Mouse (Mus musculus) stomach, embryonic 16.5 days (tissue): ENCODE data around the gene Fbxw9. TPM values are rescaled to one million over a fixed set of nuclear protein-coding genes. Genes with fewer than 3 reads are reported as not detected.

Experiments
- ATAC-seq: fragments of 200-750 bp; cut with Nextera tagmentation; 2 replicates; pipeline ENCODE4 v1.8.0; 2017; ENCODE audit warnings: moderate number of reproducible peaks, moderate TSS enrichment; ENCODE audit not compliant: insufficient read depth, low FRiP score
- H3K27ac ChIP-seq: fragments of 300-500 bp; sonication (generic); 2 replicates; pipeline ENCODE4 v1.5.1; 2014; ENCODE audit warnings: low read length
- H3K27me3 ChIP-seq: fragments of 300-500 bp; sonication (generic); 2 replicates; pipeline ENCODE4 v1.6.1; 2014; ENCODE audit warnings: low read length, control low read depth, mixed read lengths; ENCODE audit not compliant: control insufficient read depth, insufficient read depth
- H3K36me3 ChIP-seq: fragments of 300-500 bp; sonication (generic); 2 replicates; pipeline ENCODE4 v1.6.1; 2014; ENCODE audit warnings: low read length; ENCODE audit not compliant: control insufficient read depth, insufficient read depth
- H3K4me1 ChIP-seq: fragments of 300-500 bp; sonication (generic); 2 replicates; pipeline ENCODE4 v1.6.1; 2014; ENCODE audit warnings: low read length, control low read depth, mixed read lengths; ENCODE audit not compliant: control insufficient read depth, insufficient read depth
- H3K4me2 ChIP-seq: fragments of 300-500 bp; sonication (generic); 2 replicates; pipeline ENCODE4 v1.6.1; 2014; ENCODE audit warnings: low read depth, low read length, mixed read lengths
- H3K4me3 ChIP-seq: fragments of 300-500 bp; sonication (generic); replicated peaks from 2 replicates; pipeline ENCODE4 v1.5.1; 2014; ENCODE audit warnings: mild to moderate bottlenecking, low read length
- H3K9ac ChIP-seq: fragments of 300-500 bp; sonication (generic); 2 replicates; pipeline ENCODE4 v1.6.1; 2014; ENCODE audit warnings: low read length
- H3K9me3 ChIP-seq: fragments of 300-500 bp; sonication (generic); replicated peaks from 2 replicates; pipeline ENCODE4 v1.6.1; 2016; ENCODE audit warnings: low read length, control low read depth; ENCODE audit not compliant: control insufficient read depth
- WGBS: fragments of 180-500 bp; shearing (Covaris S2); extraction: QIAGEN DNeasy Blood & Tissue Kit; methylation state at CpG from one replicate; pipeline ENCODE4 v1.1.7; 2014; 5-methylcytosine and 5-hydroxymethylcytosine counted together
- polyA plus RNA-seq: library from polyadenylated mRNA; unstranded; fragments of >200 nt; fragmentation: Nextera tagmentation; extraction: Ambion mirVana; gene quantifications from 2 replicates; pipeline ENCODE4 v1.2.1, GENCODE M21; 2015

Gene Fbxw9
- polyA plus RNA-seq, 1 experiment from 2014 or later = 28.1 TPM

GRCm38 (mm10) chr8:85086238-85086637 is 26.4 kb downstream of the Fbxw9 start:
- WGBS = 84% methylated on average over 3 of the region's 3 CpGs

GRCm38 (mm10) chr8:85088771-85089170 is 28.9 kb downstream of the Fbxw9 start:
- H3K9me3 ChIP-seq = no peaks in the 10 kb centered on the region
- peaks cover 6% of the 10 kb centered on the region; the same call in 1 of the 2 replicates for H3K4me1 ChIP-seq
- 76% methylated on average over 2 of the region's 2 CpGs for WGBS
- ATAC-seq = no peak
- peaks cover 16% of the 10 kb centered on the region; the same call in 1 of the 2 replicates for H3K36me3 ChIP-seq
- no peaks in the 10 kb centered on the region for H3K27me3 ChIP-seq
- H3K27ac ChIP-seq = no peak overlapping the region
- no peak overlapping the region for H3K9ac ChIP-seq
- no peak overlapping the region for H3K4me3 ChIP-seq
- no peak overlapping the region for H3K4me2 ChIP-seq

More at GRCm38 (mm10) chr8:85086238-85086637, 26.4 kb downstream of the Fbxw9 start:
- Histone ChIP-seq H3K9ac (no peak overlapping the region), H3K27me3 (no peaks in the 10 kb centered on the region), H3K4me2 (no peak overlapping the region), H3K4me3 (no peak overlapping the region), H3K9me3 (no peaks in the 10 kb centered on the region), H3K4me1 (peaks cover 17% of the 10 kb centered on the region), H3K36me3 (peaks cover 10% of the 10 kb centered on the region; the same call in 1 of the 2 replicates), H3K27ac (no peak overlapping the region)
- ATAC-seq = no peak

- Histone ChIP-seq H3K4me1 (no peaks in the 10 kb centered on the region), H3K27me3 (no peaks in the 10 kb centered on the region), H3K4me3 (no peak overlapping the region), H3K4me2 (no peak overlapping the region), H3K9ac (no peak overlapping the region), H3K9me3 (no peaks in the 10 kb centered on the region), H3K27ac (no peak overlapping the region), H3K36me3 (peaks cover 16% of the 10 kb centered on the region; the same call in 1 of the 2 replicates)
- ATAC-seq = no peak
- 82% methylated on average over 11 of the region's 11 CpGs for WGBS
Observed at GRCm38 (mm10) chr8:85090856-85091255, 31.0 kb downstream of the Fbxw9 start.

- 39% methylated on average over 21 of the region's 21 CpGs for WGBS
- no peaks in the 10 kb centered on the region for H3K27me3 ChIP-seq
- no peak overlapping the region for H3K4me2 ChIP-seq
- H3K4me1 ChIP-seq = no peaks in the 10 kb centered on the region
- ATAC-seq = no peak
- no peak overlapping the region for H3K27ac ChIP-seq
- H3K9me3 ChIP-seq = no peaks in the 10 kb centered on the region
- peaks cover 19% of the 10 kb centered on the region; the same call in 1 of the 2 replicates for H3K36me3 ChIP-seq
- no peak overlapping the region for H3K4me3 ChIP-seq
- no peak overlapping the region for H3K9ac ChIP-seq
Observed at GRCm38 (mm10) chr8:85091526-85092090, 31.8 kb downstream of the Fbxw9 start.

- no peak overlapping the region for H3K4me2 ChIP-seq
- 95% methylated on average over 13 of the region's 13 CpGs for WGBS
- no peak for ATAC-seq
- H3K36me3 ChIP-seq = peaks cover 22% of the 10 kb centered on the region; the same call in 1 of the 2 replicates
- H3K9ac ChIP-seq = no peak overlapping the region
- H3K9me3 ChIP-seq = no peaks in the 10 kb centered on the region
- H3K4me1 ChIP-seq = no peaks in the 10 kb centered on the region
- no peak overlapping the region for H3K27ac ChIP-seq
- no peaks in the 10 kb centered on the region for H3K27me3 ChIP-seq
- H3K4me3 ChIP-seq = no peak overlapping the region
Observed at GRCm38 (mm10) chr8:85095051-85095450, 35.2 kb downstream of the Fbxw9 start.

GRCm38 (mm10) chr8:85095566-85095965 is 35.7 kb downstream of the Fbxw9 start:
- no peaks in the 10 kb centered on the region for H3K9me3 ChIP-seq
- peaks cover 22% of the 10 kb centered on the region; the same call in 1 of the 2 replicates for H3K36me3 ChIP-seq
- no peak overlapping the region for H3K9ac ChIP-seq
- H3K4me3 ChIP-seq = no peak overlapping the region
- no peak overlapping the region for H3K27ac ChIP-seq
- H3K4me1 ChIP-seq = no peaks in the 10 kb centered on the region
- WGBS = 94% methylated on average over 7 of the region's 7 CpGs
- no peak overlapping the region for H3K4me2 ChIP-seq
- no peak for ATAC-seq
- no peaks in the 10 kb centered on the region for H3K27me3 ChIP-seq

- Histone ChIP-seq H3K4me2 (no peak overlapping the region), H3K27me3 (no peaks in the 10 kb centered on the region), H3K9ac (no peak overlapping the region), H3K36me3 (peaks cover 18% of the 10 kb centered on the region; the same call in 1 of the 2 replicates), H3K4me3 (no peak overlapping the region), H3K9me3 (no peaks in the 10 kb centered on the region), H3K4me1 (no peaks in the 10 kb centered on the region), H3K27ac (no peak overlapping the region)
- WGBS = 92% methylated on average over 16 of the region's 16 CpGs
- no peak for ATAC-seq
Observed at GRCm38 (mm10) chr8:85096196-85096595, 36.3 kb downstream of the Fbxw9 start.

GRCm38 (mm10) chr8:85096850-85097249 is 37.0 kb downstream of the Fbxw9 start:
- no peak overlapping the region for H3K4me3 ChIP-seq
- WGBS = 81% methylated on average over 4 of the region's 4 CpGs
- no peaks in the 10 kb centered on the region for H3K27me3 ChIP-seq
- H3K36me3 ChIP-seq = peaks cover 18% of the 10 kb centered on the region; the same call in 1 of the 2 replicates
- no peaks in the 10 kb centered on the region for H3K4me1 ChIP-seq
- H3K9ac ChIP-seq = no peak overlapping the region
- H3K27ac ChIP-seq = no peak overlapping the region
- H3K9me3 ChIP-seq = no peaks in the 10 kb centered on the region; the same call in 1 of the 2 replicates
- no peak for ATAC-seq
- no peak overlapping the region for H3K4me2 ChIP-seq

- ATAC-seq = no peak
- no peak overlapping the region for H3K27ac ChIP-seq
- no peaks in the 10 kb centered on the region for H3K27me3 ChIP-seq
- WGBS = 82% methylated on average over 4 of the region's 4 CpGs
- no peak overlapping the region for H3K4me3 ChIP-seq
- 0 out of 2 replicates have a peak, but pooled peaks cover 12% of the 10 kb centered on the region for H3K36me3 ChIP-seq
- H3K9ac ChIP-seq = no peak overlapping the region
- H3K4me1 ChIP-seq = no peaks in the 10 kb centered on the region
- H3K4me2 ChIP-seq = no peak overlapping the region
- H3K9me3 ChIP-seq = no peaks in the 10 kb centered on the region; the same call in 1 of the 2 replicates
Observed at GRCm38 (mm10) chr8:85100076-85100665, 40.3 kb downstream of the Fbxw9 start.
